Mouse (Mus musculus) brain, embryonic 18.5 days (tissue): ENCODE results near the gene H2-Q4.
"Not testable (repeated sequence)": the region's sequence is repeated elsewhere in the genome, so short reads cannot be mapped to it uniquely, and the experiment has no call there.

Source experiments
- DNase-seq: peaks from one replicate; pipeline ENCODE4 v3.0.0-alpha.2; 2012; ENCODE audit warnings: low read depth, low spot score

Gene H2-Q4

GRCm38 (mm10) chr17:35379369-35379728 lies at the start of gene H2-Q4:
H2-Q4 (plus strand) TSS chr17:35379617.
- no peak for DNase-seq

- not testable (repeated sequence) for DNase-seq
Observed at GRCm38 (mm10) chr17:35329714-35330113, 49.7 kb upstream of the H2-Q4 start.

GRCm38 (mm10) chr17:35331546-35331945 lies 47.9 kb upstream of the H2-Q4 start:
- not testable (repeated sequence) for DNase-seq

GRCm38 (mm10) chr17:35342071-35342671 lies 37.2 kb upstream of the H2-Q4 start, which contains the start of gene H2-Q2:
H2-Q2 (plus strand) TSS chr17:35342242.
- DNase-seq, result no peak

GRCm38 (mm10) chr17:35342711-35343476 lies 36.5 kb upstream of the H2-Q4 start:
- no peak for DNase-seq

- DNase-seq, result not testable (repeated sequence)
Observed at GRCm38 (mm10) chr17:35347659-35348058, 31.8 kb upstream of the H2-Q4 start.

- not testable (repeated sequence) for DNase-seq
Observed at GRCm38 (mm10) chr17:35353275-35353674, 26.1 kb upstream of the H2-Q4 start.

GRCm38 (mm10) chr17:35354071-35354470 lies 25.3 kb upstream of the H2-Q4 start:
- no peak for DNase-seq

- DNase-seq, result no peak
Observed at GRCm38 (mm10) chr17:35357086-35357485, 22.3 kb upstream of the H2-Q4 start.

GRCm38 (mm10) chr17:35358763-35359469 lies 20.5 kb upstream of the H2-Q4 start:
- DNase-seq, result no peak

- no peak for DNase-seq
Observed at GRCm38 (mm10) chr17:35359470-35359862, 20.0 kb upstream of the H2-Q4 start.

- DNase-seq, result no peak
Observed at GRCm38 (mm10) chr17:35379729-35380451, 473 bp downstream of the H2-Q4 start.

GRCm38 (mm10) chr17:35389796-35390195 lies 10.4 kb downstream of the H2-Q4 start:
- DNase-seq, result not testable (repeated sequence)

GRCm38 (mm10) chr17:35392671-35393070 lies 13.3 kb downstream of the H2-Q4 start:
- not testable (repeated sequence) for DNase-seq

- not testable (repeated sequence) for DNase-seq
Observed at GRCm38 (mm10) chr17:35393864-35394800, 14.7 kb downstream of the H2-Q4 start.

- not testable (repeated sequence) for DNase-seq
Observed at GRCm38 (mm10) chr17:35396956-35397355, 17.5 kb downstream of the H2-Q4 start.

GRCm38 (mm10) chr17:35413057-35413456 lies 33.6 kb downstream of the H2-Q4 start:
- DNase-seq, result not testable (repeated sequence)

- DNase-seq, result not testable (repeated sequence)
Observed at GRCm38 (mm10) chr17:35415273-35416129, 36.1 kb downstream of the H2-Q4 start.

- DNase-seq, result no peak
Observed at GRCm38 (mm10) chr17:35418772-35419171, 39.4 kb downstream of the H2-Q4 start.

- not testable (repeated sequence) for DNase-seq
Observed at GRCm38 (mm10) chr17:35419564-35419963, 40.1 kb downstream of the H2-Q4 start.
